Mouse (Mus musculus) frontal cortex, adult (tissue): Measurements from ENCODE around the gene Pld4.

Experiments used
- ATAC-seq: cut with Nextera tagmentation; 2 replicates; pipeline ENCODE4 v1.9.2; 2017; ENCODE audit warnings: mild to moderate bottlenecking, moderate library complexity, mixed read lengths; ENCODE audit not compliant: low TSS enrichment

Gene Pld4

DNA sequence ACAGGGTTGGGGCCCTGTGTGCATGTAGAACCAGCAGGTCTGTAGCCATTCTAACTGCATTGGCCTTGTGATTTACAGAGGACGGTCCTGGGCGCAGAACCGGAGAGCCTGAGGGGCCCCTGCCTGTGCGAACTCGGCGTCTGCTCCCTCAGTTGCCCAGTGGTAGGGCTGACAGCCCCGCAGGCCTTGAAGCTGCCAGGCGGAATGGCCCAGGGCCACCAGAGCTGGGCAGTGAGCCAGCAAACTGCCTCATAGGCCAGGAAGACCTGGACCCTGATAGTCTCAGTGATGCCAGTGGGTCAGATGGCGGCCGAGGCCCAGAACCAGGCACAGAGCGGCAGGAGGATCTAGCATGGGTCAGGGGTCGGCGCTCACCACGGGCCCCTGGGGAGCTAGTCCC is 22.7 kb upstream of the Pld4 start:
- ATAC-seq, result 0 out of 2 replicates have a peak, but pooled peaks have one; percentile 19

GRCm38 (mm10) chr12:112738281-112739022 is 22.0 kb upstream of the Pld4 start:
- no peak for ATAC-seq

GRCm38 (mm10) chr12:112739023-112739568 is 21.4 kb upstream of the Pld4 start:
- no peak for ATAC-seq

- ATAC-seq, result peak; percentile 0; the same call in 1 of the 2 replicates
Observed at GRCm38 (mm10) chr12:112742768-112743167, 17.7 kb upstream of the Pld4 start.

DNA sequence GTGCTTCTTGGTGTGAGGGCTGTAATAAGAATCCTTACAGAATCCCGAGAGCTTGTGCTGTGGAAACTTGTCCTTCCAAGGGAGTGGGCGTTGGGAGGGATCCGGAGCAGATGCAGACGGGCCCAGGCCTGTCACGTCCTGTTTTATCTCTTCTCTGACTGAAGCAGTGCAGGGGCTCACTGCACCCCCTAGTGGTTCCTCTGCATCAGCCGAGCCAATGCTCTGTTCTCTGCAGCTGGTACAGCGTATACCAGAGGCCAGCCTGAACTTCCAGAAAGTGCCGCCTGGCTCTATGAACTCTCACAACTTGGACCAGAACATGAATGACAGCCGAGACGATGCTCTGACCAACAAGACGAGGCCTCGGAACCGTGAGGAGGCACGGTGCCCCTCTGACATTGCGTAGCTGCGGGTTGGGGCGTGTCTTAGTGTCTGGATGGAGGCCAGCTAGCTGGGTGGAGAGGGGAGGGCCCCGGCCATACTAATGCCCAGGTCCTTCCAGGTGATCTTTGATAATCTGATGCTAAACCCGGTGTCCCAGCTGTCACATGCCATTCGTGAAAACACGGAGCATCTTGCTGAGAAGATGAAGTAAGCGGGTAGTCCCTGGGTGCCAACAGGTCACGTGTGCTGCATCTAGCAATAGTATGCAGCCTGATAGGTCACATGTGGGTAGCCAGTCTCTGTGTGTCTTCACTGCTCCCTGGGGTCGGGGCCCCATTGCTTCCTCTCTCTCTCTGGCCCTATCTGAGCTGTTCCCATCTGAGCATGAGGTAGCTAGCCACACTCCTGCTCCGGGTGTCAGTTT is 17.1 kb upstream of the Pld4 start:
- ATAC-seq, result peak; percentile 74

DNA sequence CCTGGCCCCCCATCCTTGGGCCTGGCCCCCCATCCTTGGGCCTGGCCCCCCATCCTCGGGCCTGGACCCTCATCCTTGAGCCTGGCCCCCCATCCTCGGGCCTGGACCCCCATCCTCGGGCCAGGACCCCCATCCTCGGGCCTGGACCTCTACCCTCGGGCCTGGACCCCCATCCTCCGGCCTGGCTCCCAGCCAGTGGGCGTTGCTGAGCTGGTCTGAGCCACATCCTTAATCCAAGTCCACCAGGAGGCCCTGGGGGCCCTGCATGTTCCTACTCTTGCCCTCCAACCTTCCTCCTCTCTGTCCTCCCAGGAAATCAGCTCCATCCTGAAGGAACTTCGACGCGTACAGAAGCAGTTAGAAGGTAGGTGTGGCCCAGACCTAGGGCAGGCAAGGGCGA is 16.2 kb upstream of the Pld4 start:
- ATAC-seq, result no peak

GRCm38 (mm10) chr12:112744891-112745580 is 15.4 kb upstream of the Pld4 start:
- no peak for ATAC-seq

DNA sequence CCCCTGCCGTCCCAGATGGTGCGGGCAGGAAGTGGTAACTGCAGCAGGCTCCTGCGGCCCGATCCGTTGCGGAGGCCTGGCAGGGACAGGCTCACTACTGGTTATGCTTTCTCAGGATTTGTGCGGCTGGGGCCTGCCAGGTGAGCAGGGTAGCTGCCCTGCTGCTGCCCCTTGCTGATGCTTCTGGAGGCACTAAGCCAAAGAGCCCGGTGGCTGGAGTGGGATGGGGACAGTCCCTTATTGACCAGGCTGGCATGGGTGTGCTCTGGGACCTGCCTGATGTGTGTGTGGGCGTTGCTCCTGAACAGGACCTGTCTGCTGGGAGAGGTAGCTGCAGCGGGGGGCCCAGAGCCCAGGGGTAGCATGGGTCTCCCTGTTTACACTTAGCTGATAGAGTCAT is 14.7 kb upstream of the Pld4 start:
- no peak for ATAC-seq

- ATAC-seq, result no peak
Observed at GRCm38 (mm10) chr12:112746461-112746807, 14.0 kb upstream of the Pld4 start.

- 0 out of 2 replicates have a peak, but pooled peaks have one; percentile 10 for ATAC-seq
Observed at GRCm38 (mm10) chr12:112746808-112747605, 13.4 kb upstream of the Pld4 start.

GRCm38 (mm10) chr12:112747606-112747970 is 12.9 kb upstream of the Pld4 start:
- no peak for ATAC-seq

GRCm38 (mm10) chr12:112750976-112751375 is 9.5 kb upstream of the Pld4 start:
- ATAC-seq, result no peak

- ATAC-seq, result no peak
Observed at GRCm38 (mm10) chr12:112752399-112752798, 8.1 kb upstream of the Pld4 start.

DNA sequence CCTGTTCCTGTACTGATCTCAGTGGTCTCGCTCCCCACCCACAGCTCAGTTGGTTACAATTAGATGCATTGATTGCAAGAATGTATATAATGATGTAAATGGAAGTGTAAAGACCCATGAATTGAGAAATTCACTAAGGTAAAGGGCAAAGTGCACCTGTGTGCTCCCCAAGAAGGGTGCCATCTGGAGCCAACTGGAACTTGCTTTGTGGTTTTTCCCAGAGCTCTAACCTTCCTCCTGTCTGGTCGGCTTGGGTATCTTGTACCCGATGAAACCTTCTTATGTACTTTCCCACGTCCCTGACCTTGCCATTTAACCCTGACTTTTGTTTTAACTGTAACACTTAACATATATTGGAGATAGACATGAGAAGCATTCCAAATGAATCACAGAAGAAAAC is 4.6 kb upstream of the Pld4 start:
- ATAC-seq, result no peak

DNA sequence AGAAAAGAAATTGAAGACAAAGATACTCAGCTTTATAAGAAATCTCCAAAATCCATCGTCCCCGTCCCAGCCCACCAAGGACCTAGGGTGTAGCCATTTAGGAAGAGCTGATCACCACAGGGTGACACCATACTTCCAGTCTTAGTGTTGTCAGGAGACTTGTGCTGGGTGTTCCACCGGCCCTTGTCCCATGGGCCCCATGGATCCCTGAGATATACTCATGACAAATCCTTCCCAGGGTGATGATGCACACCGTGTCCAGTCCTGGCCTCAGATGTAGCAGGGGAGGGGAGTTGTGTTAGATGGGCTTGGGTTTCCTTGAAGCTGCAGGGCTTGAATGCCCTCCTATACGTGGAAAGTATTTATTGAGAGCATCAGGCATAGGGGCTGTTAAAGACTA is 2.6 kb upstream of the Pld4 start:
- no peak for ATAC-seq

DNA sequence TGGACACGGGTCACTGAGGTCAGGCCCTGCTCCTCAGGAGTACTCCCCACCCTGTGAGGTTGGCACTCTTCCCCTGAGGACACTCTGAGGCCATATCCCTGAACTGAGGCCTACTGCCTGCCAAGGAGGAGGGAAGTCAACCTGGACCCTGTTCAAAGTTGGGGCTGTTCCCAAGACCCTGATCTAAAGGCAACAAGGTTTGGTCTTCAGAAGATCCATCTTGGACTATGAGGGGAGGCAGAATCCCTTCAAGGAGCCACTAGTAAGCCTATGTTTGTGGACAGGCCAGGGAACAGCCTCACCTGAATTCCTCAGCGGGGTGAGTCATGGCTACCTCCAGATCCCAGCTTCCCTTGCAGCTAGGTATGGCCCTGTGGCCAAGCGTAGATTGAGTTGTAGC is 984 bp upstream of the Pld4 start:
- ATAC-seq, result no peak

DNA sequence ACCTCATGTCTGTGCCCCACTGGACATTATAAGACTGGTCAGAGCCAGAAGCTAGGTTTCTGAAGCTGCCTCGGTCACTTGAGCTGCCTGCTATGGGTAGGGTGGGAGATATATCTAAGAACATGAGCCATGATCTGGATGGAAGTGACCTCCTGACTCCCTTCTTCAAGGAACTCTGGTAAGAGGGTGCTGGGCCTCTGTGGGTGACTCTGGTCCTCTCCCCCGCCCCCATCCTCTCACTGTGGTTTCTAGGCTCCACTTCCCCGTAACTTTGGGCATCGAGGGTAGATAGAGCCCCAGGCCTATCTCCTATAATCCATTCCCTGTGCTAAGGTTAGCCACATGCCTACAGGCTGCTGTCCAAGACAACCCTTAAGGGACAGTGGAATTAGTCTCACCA is 956 bp downstream of the Pld4 start:
- no peak for ATAC-seq

GRCm38 (mm10) chr12:112762018-112762417 is 1.6 kb downstream of the Pld4 start:
- ATAC-seq, result no peak

GRCm38 (mm10) chr12:112763176-112763575 is 2.7 kb downstream of the Pld4 start:
- no peak for ATAC-seq

GRCm38 (mm10) chr12:112764141-112764540 is 3.7 kb downstream of the Pld4 start:
- no peak for ATAC-seq

DNA sequence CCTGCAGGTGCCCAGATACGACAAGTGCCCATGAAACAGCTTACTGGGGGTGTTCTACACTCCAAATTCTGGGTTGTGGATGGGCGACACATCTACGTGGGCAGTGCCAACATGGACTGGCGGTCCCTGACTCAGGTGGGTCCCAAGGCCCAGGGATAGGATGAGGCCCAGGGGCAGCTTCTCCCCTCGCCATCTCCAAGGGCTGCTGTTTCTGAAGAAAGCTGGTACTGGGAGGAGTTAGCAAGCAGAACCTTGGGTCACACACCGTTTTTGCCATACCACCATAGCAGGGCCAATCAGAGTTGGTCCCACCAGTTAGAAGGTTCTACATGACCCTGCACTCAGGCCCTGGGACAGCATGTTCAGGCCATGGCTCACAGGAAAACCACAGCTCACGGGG is 4.5 kb downstream of the Pld4 start:
- no peak for ATAC-seq

- no peak for ATAC-seq
Observed at GRCm38 (mm10) chr12:112766586-112766985, 6.1 kb downstream of the Pld4 start.
